Mouse (Mus musculus) CD4-positive helper T cell, adult 2 months (primary cell): ENCODE data around the gene Erv3.
A peak's percentile ranks its signal among the peaks of the same experiment; 100 is the strongest.

Source experiments
- DNase-seq: peaks from one replicate; pipeline ENCODE4 v3.0.0-alpha.2; 2012; ENCODE audit warnings: low read depth, missing footprints, low spot score

The Erv3 gene

DNA sequence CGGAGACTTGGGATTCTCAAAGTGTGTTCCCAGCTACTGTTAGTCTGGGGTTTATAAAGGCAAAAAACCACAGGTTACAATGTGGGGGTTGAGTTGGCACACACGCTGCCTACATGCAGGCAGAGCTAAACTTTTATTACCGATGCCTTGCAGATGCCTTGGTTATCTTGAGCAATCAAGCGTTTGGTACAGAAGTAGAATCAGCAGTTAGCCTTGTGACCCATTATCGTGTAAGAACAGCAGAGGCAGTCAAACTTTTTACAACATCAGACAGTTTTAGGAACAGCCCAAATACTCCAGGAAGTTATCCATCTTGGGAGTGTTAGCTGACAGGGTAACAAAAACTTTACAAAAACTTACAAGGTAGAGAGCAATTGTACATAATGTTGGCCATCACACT is at the start of gene Erv3:
TSS of gene Erv3 (minus strand) at position 27 of the 400 bp plus-strand sequence.
- no peak for DNase-seq

DNA sequence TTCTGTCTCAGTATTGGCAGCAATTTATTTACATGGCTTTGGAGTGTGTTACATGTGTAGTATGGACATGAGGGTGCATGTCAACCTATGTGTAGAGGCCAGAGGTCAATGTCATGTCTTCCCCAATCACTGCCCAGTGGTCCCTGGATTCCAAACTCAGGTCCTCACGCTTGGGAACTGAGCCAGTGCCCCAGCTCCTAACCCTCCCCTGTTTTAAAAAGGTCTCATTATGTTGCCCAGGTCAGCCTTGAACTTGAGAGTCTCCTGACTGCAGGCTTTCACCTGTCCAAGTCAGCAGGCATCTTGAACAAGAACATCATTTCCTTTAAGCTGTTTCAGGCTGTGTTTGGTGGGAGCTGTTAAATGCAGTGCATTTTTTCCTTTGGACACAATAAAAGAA is 49.4 kb upstream of the Erv3 start:
- no peak for DNase-seq

DNA sequence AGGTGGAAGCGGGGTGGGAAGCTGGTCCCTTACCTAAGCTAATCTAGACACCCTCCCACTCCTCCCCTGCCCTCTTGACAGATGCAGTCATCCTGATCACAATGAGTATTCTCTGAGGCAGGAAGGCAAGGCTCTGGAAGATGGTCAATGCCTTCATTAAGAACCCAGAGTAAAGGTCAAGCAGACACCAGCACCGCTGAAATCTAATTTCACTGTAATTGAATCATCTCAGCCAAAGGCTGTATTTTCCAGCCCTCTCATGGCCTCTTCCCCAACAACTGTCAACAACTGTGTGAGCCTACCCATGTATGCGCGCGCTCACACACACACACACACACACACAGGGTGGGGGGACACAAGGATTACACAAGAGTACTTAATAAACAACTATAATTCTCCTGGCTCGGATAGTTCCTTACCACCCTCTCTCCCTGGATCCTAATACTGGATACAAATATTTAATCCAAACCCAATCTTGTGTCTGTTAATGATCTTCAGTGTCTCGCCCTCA is 48.9 kb upstream of the Erv3 start:
- DNase-seq = no peak

DNA sequence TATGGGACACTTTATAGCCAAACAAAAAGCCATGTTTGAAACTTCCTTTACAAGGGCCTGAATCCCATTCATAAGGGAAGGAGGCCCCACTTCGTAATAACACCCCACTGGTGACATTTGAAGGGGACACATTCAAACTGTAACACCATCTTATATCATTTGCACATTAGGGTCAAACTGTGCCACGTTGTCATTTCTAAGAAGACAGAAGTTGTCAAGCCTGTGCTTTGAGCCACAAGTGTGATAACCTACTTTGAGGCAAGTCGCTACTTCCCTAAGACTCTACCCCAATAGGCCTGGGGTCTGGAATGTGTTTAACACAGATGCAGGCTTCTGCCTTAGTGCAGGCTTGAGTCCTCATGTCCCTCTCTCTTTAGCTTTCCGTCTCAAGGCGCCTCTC is 47.8 kb upstream of the Erv3 start:
- no peak for DNase-seq

DNA sequence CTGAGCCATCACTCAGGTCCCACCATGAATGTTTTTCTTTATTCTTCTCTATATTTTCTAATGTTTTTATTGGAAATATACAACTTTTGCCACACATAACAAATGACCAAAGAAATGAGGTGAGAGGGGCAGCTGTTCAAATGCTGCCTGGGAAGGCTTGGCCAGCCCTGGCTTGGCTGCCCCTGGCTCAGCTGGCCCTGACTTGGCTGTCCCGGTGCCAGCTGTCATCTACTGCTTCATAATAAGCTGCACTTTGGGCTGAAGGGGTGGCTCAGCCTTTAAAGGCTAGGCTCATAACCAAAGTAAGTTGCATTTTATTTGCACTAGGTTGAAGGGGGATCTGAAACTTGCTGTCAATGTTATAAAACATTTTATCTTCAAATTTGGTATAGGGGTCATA is 47.3 kb upstream of the Erv3 start:
- no peak for DNase-seq

DNA sequence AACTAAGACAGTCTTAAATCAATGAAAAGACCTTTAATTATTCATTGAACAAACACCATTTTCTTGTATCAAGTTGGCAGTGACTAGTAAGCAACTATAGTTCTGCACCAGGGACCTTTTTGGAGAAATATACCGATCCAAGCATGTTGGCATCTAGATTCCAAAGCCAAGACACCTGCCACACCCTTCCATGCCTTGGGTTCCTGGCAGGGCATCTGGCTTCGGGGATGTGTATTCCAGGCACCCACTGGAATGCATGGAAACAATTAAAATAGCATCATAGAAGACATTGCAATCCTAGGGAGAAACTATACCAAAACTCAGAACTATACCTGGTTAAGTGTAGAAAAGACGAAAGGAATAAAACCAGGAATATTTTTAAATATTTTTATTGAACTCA is 46.7 kb upstream of the Erv3 start:
- DNase-seq = no peak

DNA sequence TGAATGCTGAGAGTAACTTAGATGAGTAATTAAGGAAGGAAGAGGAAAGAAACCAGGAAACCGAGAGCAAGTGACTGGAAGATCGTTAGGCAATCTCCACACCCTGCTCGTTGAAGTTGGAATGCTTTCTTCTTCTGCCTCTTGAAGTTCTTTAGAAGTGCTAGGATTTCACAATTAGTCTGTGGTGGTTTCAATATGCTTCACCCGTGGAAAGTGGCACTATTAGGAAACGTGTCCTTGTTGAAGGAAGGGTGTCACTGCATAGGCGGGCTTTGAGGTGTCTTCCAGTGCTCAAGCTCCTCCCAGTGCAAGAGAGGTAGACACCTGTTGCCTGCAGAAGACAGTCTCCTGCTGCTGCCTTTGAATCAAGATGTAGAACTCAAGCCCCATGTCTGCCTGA is 46.2 kb upstream of the Erv3 start:
- DNase-seq = no peak

DNA sequence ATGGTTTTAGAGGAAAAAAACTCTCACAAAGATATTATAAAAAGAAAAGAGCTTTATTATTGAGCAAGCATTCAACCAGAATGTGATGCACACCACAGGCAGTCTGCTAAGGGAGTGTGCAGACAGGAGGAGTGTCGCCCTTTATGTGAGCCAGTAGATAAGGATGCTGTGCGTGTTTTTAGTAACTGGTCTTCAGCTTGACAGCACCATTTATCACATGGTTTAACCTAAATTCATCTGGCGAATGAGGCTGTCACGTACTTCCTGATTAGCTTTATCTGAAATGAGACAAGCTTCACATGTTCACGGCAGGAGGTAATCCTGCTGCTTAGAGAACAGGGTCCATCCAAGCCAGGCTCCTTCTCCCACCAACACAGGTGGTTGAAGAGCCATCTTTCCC is 45.5 kb upstream of the Erv3 start:
- DNase-seq = no peak

DNA sequence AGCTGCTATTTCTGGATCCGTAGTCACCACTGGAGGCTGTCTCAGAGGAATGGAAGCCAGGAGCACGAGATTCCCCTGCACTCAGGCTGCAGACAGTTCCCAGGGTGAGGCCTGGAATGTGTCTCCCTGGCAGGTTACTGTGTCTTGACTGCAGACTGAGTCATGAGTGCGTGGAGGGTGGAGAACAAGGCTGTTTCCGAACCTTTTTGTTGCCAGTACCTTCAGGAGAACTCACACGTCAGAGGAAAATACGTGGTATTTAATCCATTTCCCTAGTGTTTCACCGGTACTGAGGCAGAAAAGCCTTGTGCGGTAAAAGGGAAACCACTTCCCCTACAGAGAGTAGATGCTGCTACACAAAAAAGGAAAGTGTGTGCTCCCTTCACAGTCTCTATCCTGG is 43.3 kb upstream of the Erv3 start:
- DNase-seq = peak; percentile 65

DNA sequence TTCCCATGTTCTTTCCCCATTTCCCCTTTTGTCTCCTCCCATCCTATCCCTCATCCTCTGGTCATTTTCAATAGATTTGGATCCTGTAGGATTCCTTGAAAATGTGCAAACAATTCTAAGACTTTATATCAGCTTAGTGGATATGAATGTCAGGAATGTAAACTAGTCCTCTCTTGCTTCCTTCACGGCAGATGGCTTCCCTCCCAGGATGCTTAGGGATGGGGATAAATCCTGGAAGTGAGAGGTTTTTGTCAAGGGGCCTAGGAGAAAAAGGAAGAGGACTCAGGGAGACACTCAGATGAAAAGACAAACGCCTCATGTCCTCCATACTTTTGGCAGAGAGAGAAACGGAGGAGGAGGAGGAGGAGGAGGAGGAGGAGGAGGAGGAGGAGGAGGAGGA is 42.9 kb upstream of the Erv3 start:
- DNase-seq = no peak

DNA sequence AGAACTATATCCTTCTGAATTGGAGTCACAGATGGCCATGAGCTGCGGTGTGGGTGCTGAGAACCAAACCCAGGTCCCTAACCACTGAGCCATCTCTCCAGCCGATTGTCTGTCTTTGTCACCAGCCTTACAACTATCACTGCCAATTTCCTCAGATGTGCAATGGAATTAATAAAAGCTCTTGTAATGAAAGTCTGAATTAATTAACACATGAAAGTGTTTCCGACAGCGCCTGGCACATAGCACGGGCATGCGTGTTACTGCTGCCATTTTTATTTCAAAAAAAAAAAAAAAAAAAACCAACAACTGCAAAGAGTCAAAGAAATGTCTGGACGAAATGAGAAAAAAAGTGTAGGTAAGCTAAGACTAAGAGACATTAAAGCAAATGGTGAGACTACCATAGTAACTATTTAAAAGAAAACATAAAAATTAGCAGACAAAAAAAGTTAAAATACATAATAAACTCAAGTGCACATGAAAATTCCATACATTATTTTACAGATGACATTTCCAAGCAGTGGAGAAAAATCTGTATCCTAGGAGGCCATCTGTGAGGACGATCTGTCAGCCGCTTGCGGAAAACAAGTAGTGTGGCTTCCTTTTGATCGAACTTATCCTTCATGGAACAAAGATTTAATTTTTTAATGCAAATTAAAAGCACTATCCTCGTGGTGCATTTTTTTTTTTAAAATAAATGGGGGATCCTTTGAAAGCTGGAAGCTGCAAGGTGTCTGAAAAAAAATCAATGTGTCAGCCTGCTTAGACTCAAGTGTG is 38.0 kb upstream of the Erv3 start:
- DNase-seq = no peak

DNA sequence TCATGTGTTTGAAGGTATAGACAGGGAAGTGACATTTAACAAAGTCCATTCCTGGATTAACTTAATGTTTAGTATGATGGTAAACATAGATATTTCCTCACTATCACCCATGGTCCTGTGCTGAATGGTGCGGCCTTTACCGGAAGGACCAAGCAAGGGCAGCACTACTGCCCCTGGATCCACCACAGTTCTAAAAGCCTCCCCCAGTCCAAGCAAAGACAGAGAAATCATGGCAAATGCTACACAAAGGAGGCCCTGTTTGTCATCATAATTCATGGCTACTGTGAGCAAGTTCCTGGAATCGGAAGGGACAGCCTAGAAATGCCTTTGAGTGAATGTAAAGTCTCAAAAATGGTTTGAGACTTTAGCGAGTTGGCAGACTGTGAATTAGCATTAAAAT is 36.5 kb upstream of the Erv3 start:
- no peak for DNase-seq

DNA sequence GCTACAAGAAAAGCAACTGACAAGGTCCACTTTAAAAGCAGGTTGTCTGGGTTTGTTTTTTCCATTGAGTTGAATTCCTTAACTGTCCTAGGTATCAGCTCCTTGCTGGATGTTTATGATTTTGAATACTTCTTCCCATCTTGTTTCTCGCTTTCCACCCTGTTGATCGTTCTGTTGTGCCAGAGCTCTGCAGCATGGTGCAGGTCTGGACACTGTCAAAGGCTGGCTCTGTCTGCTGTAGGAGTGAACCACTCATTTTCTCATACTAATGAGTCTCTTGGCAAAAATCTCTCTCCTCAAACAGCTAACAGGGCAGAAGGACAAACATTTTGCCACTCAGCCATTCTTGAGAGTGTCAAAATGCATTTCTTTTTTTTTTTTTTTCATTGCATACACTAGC is 35.6 kb upstream of the Erv3 start:
- DNase-seq = no peak

DNA sequence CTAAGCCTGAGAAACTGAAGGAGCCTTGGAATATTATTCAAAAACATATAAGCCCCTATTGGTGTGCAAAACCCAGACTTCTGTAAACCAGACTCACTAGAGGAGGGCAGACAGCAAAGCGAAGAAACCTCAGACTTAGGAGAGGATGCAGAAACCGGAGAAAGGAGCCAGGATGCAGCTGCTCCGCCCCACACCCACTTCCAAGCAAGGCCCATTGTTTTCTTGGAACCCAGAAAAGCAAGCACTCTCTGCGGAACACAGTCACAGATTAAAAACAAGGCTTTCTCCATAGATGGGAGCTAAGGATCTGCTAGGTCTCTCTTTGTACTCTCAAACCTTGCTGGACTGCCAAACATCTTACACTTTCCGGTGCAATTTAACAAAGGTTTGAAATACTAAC is 33.0 kb upstream of the Erv3 start:
- DNase-seq = no peak

DNA sequence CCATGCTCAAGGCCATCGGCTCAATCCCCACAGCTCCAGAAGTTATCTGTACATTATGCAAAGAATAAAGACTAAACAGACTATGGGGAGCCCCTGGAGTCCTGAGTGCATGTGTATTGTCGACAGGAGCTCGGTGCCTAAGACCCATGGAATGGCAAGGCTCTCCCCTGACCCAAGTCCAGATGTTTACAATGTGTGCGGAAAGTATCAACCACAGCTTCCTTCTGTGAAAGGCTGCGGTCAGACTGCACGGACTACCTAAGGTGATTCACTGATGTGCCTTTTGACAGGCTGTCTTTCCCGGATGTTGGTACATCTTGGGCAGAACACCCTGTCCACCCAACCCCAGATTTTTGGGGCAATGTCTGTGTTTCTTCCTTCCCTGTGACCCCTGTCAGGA is 28.7 kb upstream of the Erv3 start:
- DNase-seq = peak; percentile 39

DNA sequence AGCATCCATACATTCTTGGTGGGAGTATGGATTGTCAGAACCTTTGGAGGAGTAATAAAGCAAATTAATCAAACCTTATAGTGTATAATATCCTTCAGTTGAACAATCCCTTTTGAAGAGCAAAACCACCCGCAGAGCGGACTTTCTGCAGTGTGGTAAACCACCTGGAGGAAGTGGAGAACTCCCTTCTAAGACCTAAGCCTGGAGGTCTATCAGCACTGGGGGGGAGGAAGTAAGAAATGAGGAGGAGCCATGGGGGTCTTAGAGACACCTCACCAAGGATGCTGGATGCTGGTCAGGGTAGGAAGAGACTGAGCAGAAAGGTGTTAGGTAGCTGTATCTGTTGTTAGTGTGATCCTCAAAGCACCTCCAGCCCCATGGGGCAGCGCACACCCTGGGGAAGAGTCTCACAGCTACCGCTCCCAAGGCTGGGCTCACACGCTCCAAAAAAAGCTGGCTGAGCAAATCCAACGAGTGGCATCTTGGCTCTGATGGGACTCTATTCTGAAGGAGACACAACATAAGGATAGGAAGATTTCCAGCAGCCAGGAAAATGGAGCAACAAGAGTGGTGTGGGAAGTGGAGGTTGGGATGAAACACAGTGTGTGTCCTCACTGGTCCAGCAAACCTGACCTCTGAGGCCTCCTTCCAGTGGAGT is 27.1 kb upstream of the Erv3 start:
- peak; percentile 24 for DNase-seq

DNA sequence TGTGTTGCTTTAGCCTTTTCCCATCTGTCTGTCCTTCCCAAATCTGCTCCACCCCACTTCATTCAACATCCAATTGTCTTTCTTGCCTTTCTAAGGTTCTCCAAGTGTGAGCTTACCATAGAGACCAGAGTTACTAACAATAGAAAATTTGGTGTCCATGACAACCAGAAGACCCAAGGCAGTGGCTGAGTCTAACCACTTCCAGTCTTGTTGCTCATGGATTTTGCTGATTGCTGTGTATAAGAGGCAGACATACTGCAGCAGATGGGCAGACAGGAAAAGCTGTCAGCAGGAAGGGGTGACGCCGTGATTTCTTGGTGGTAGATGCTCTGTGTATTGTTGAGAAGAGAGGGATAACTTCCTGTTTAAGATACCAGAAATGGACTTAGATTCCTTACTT is 23.6 kb upstream of the Erv3 start:
- no peak for DNase-seq

DNA sequence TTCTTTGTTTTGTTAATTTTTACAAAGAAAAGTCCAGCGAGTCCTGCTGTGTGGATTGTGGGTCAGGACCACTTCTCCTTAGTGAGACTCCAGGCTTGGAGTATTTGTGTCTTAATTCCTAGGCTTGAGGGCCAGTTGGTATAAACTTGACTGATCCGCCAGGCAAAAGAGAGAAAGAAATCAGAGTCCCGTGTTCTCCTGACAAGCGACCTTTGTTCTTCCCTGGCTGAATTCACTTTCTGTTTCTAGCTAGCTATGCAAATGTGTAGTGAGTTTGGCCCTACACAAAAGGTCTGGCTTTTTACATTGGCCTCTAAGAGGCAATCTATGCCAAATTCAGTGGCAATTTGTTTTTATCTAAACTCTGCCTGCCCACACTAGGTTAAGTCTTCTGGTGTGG is 22.2 kb upstream of the Erv3 start:
- no peak for DNase-seq

DNA sequence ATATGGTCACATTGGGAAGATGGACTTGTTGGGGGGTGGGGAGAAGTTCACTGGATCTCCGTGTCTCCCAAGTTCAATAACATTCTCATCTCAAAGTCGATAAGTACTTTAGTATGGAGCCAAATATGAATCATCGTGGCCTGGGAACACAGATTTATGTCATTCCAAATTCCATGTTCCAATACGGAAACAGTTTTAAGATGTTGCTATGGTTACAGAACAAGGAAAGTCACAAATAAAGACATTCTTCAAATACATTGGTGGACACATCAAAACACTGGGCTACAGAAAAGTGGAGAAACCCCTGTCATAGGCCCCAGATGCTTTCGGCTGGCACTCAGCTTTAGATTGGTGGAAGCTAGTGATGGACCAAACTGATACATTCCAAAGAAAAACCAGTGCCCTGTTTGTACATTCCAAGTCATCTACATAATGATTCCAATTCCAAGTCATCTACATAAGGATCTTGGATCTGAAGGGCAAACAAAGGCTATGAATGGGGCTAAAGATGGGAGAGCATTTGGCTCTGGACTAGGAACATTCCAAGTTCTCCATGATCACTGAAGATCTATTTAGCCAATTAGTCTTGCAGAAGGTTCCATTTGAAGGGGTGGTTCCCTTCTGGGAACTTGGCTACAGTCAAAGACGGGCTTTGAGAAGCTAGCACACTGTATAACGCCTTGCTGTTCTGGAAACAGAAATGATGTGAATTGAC is 17.2 kb upstream of the Erv3 start:
- DNase-seq = no peak

DNA sequence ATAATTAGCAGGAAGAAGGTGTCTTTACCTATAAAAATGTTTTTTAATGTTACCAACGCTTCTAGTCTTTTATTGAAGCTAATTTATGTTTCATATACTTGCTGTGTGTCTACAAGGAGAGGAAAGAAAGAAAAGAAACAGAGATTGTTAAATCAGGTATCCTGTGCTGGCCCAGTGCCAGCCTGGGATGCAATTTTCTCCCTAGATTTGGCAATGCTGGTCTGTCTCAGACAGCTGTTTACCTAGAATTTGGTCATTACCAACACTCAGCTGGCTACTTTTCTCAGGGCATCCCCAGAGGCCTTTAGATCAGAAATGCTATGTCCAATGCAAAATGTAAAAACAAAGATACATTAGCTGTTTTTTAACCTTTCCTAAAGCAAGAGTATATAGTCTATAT is 13.8 kb upstream of the Erv3 start:
- DNase-seq = no peak

DNA sequence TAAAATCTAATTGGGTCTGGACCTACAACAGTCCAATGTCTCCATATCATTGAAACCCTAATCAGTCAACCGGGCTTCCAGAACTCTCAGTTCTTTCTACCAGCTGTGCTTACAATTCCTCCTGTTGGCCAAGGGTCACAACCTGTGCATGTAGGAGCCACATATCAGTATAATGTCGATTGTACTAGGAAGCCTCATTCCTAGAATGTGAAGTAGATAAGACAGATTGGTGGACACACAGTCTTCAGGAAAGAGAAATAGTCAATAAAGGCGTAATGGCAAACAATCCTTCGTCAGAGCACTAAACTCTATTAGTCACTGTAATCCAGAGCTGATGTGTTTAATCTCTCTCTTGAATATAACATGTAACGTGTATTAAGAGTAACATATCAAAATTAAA is 9.4 kb upstream of the Erv3 start:
- no peak for DNase-seq

DNA sequence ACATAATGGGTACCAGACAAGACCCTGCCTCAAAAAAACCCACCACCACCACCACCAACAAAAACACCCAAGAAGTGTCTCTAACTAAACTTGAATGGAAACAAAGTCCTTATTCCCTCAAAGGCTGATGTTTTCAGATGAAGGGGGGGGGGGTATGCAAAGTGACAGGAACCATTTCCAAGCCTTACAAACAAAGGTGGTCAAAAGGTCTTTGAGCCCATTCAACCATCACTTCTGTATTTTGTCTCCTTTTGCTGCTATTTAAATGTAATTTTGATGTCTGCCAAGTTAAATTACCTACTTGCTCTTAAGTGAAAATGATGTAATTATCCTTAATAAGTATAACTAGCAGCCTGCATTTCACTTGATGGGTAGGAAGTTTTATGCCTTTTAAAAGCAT is 7.1 kb upstream of the Erv3 start:
- DNase-seq = no peak
